Mouse (Mus musculus): ENCODE results near the gene Asgr2.
"Not testable (repeated sequence)": the region's sequence is repeated elsewhere in the genome, so short reads cannot be mapped to it uniquely, and the experiment has no call there.

Gene Asgr2

GRCm38 (mm10) chr11:70091986-70092783 lies at the start of gene Asgr2:
Asgr2 (plus strand) TSS chr11:70092644.
- DNase-seq: peak; percentile 40

DNA sequence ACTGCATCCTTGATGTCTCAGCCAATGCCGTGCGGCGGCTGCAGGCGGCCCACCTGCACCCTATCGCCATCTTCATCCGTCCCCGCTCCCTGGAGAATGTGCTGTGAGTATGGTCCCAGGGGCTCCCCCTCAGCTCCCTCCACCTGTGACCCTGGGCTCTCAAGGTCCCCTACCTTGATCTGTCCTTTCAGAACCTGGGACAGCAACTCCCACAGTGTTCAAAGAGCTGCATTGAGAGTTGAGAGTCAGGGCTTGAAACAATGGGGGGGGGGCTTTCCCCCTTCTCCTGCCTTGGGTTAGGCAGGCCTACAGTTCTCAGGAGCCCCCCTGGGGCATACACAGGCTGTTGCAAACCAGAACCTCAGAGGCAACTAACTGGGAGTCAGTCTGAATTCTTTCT lies 48.8 kb upstream of the Asgr2 start:
- DNase-seq: no peak

DNA sequence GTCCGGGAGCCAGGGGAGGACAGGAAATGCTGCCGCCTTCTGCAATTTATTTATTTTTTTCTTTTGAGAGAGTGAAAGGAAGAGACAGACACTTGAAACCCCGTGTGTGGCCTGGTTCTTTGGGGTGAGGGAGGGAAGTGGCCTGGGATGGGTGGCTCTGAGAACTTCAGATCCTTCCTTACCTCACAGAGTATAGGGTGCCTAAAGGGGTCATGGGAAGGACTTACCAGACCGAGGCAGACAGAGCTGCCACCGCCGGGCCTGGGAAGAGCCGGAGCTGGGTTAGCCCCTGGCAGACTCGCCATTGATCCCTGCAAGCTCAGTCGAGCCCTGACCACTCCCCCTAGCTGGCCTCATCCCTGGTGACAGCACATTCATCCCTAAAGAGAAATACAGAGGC lies 47.0 kb upstream of the Asgr2 start:
- DNase-seq: no peak

- DNase-seq: no peak
These were observed 43.1 kb upstream of the Asgr2 start for GRCm38 (mm10) chr11:70049366-70049765.

GRCm38 (mm10) chr11:70049816-70050215 lies 42.6 kb upstream of the Asgr2 start:
- no peak for DNase-seq

DNA sequence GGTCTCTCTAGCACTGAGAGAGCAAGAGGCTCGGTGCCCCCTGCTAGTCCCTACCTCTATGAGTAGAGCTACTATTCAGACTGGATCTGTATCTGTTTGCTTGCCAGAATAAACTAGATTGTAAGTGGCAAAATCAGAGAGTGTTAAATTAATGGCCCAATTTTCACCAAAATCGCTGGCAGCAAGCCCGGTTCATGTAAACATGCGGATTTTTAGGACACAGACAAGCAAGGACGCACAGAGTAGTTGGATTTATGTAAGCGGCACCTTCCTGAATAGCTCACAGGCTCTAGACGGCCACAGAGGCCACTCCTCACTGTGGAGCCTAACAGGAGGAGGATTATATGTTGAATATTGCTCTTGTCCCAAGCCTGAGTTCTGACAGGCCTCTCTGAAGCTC lies 39.3 kb upstream of the Asgr2 start:
- no peak for DNase-seq

DNA sequence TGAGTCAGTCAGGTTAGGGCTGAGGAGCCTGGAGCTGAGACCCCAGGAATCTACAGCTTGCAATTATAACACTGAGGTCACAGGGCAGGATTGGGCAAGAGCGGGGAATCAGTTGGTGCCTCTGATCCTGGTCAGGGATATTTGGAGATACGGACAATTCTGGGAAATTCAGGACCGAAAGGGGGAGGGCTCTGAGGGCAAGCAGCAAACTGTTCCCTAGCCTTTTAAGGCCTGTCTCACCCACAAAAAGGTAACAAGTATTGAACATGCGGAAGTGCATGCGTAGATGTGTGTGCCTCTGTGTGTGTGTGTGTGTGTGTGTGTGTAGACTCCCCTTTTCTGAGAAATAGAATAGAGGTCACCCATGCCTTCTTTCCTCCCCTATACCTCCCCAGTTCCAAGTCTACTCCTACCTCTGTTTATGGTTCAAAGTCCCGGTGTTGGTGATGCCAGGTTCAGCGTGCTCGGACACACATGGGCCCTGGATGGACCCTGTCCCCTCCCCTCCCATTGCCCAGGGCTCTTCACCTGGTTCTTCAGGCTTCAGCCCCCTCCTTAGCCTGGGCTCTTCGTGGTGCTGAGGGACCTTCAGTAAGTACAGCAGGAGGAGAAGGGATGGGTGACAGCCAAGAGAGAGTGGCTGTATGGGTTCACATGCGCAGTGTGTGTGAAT lies 38.4 kb upstream of the Asgr2 start, which contains the start of gene Asgr1:
Asgr1 (plus strand) TSS at position 188 of the 673 bp plus-strand sequence.
- DNase-seq: no peak

DNA sequence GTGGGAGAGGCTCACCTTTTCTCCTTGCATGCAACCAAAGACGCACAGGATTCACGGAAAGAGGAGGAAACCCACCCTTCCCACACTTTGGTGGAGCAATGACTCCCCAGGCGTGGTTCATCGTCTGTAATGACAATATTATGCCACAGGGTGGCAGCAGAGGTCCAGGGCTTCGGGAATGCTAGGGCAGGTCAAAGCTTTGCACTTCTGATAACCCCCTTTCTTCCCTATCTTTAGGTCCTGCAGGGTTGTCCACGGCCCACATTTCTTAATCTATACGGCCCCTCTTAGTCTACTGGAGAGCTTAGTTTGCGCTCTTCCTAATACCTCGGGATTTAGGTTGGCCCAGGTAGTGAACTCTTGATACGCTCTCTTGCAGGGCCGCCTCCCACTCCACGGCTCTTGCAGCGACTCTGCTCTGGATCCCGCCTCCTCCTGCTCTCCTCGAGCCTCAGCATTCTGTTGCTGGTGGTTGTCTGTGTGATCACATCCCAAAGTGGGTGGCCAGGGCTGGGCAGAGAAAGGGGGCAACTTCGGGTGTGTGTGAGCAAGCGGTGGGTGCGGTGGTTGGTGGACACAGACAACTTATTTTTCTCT lies 36.7 kb upstream of the Asgr2 start:
- DNase-seq: peak; percentile 85

DNA sequence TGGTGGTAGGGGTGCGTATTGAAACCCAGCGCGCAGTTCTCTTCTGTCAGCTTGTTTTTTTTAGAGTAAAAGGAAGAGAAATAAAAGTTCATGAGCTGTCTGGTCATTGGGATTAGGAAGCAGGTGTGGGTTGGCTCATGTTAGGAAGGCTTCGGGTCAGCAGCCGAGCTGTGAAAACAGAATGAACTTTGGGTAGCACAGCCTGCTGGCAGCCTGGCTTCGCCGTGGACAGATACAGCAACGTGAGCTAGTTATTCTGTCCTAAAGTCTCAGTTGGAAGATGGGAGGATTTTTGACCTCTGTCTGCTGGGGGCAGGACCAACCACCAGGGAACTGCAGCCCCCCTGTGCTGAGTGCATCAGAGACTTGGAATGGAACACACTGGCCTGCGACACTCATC lies 34.6 kb upstream of the Asgr2 start:
- DNase-seq: peak; percentile 43

DNA sequence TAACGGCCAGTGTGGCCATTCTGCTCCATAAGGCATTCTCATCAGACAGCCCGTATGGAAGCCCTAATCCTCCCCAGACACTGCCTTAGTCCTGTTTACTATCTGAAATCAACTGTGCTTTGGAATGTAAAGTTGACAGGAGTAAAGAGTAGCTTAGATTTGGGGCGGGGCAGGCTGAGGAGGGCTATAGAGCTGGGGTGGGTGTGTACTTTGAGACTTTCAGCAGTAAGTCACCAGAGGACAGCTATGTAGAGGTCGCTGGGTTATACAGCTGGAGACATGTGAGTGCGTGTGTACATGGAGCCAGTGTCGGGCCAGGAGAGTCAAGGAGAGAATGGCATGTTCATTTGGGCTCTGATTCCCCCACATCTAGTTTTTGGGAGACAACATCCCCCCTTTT lies 32.5 kb upstream of the Asgr2 start:
- no peak for DNase-seq

GRCm38 (mm10) chr11:70063053-70063452 lies 29.4 kb upstream of the Asgr2 start:
- no peak for DNase-seq

DNA sequence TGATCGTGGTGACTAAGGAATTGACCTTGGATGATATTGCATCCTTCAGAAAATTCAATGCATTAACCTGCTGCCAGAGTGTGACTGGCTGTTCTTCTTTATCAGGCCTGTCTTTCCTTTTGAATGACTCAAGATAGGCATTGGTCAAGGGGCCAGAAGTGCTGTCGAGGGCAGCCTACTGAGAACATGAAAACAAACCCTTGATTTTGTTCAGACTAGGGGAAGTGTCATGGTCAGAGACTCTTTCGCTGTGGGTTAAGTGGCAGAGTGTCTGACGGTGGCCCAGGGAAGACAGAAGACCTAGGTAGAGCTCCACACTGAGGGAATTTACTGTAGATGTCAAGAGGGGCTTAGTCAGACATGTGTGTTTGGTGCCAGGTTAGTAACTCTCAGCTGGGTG lies 25.7 kb upstream of the Asgr2 start:
- DNase-seq: no peak

- DNase-seq: no peak
These were observed 24.2 kb upstream of the Asgr2 start for GRCm38 (mm10) chr11:70068245-70068644.

DNA sequence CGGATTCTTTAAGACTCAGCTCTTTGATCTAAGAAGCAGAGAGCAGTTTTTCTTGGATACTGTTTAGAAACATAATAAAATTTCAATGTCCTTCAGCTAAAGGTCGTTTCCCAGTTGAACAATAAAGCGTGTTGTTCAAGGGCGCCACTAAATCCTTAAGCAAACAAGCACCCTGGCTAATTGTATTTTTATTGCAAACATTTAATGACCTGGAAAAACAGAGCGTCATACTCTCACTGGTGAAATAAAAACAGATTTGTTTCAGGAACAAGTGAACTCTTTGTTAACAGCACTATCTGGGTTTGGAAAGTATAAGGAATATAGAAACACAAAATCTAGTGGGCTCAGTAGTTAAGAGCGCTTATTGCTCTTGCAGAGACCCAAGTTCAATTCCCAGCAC lies 22.4 kb upstream of the Asgr2 start:
- no peak for DNase-seq

DNA sequence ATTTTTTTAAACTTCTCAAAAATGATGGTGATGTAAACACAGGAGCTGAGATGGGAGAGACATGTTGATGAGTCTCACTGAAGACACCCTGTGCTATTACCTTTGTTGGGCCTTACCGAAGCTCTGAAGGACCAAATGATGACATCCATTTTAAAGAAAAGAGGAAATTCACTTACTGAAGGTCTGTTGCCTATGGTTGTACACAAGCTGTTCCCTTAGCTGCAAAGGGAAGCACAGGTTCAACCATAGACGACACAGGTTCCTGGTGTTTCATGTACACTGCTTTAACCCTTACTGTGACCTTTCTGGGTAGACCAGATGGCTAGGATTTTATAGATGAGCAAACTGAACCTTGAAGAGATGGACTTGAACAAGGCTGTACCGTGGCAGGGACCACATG lies 21.8 kb upstream of the Asgr2 start:
- not testable (repeated sequence) for DNase-seq

GRCm38 (mm10) chr11:70074379-70075071 lies 17.9 kb upstream of the Asgr2 start:
- DNase-seq: peak; percentile 92

- DNase-seq: no peak
These were observed 16.9 kb upstream of the Asgr2 start for GRCm38 (mm10) chr11:70075581-70075980.

DNA sequence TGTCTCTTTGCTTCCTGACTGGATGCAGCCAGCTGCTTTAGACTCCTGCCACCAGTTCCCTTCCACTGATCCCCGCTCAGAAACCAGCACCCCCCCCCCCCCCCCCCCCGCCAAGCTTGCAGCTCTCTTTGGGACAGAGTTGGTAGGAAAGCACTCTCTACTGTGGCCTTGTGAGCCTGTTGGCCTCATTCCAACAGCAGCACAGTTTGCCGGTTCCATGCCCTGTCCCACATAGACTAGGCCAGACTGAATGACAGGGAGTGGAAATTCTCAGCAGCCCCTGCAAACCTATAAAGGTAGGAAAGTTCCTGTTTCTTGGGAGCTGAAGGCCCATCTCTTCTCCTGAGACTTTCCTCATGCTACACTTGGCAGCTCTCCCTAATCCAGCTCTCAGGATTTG lies 15.0 kb upstream of the Asgr2 start:
- no peak for DNase-seq

GRCm38 (mm10) chr11:70079175-70079574 lies 13.3 kb upstream of the Asgr2 start:
- DNase-seq: no peak

- peak; percentile 51 for DNase-seq
These were observed 12.5 kb upstream of the Asgr2 start for GRCm38 (mm10) chr11:70079928-70080327.

DNA sequence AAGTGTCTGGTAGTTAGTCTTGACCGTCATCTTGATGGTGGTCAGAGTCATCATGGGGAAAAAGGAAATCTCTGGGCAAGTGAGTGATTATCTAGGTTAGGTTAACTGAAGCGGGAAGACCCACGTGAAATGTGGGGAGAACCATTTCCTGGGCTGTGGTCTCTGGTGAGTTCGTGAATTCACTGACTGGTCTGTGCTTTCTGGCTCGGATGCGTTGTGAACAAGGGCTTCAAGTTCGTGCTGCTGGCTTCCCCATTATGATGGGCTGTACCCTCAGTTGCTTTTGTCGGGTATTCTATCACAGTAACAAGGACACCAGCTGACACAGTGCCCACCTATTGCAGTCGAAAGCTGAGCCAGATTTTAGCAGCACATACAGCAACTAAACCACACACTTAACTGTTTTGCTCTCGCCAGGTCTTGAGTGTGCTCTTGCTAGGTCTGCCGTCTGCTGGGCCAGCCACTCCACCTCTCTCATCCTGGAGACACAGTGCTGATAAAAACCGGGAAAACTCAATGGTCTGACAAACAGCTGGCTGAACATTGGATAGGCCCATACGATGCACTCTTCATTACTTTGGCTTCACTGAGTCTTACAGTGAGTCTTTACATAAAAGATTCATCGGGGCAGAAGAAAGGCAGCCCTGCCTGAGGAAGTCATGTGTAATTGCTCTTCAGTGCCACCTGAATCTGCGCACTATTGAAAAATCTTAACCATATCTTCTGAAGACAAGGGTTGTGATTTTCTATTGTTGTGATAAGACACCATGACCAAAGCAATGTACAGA lies 11.4 kb upstream of the Asgr2 start:
- DNase-seq: no peak

DNA sequence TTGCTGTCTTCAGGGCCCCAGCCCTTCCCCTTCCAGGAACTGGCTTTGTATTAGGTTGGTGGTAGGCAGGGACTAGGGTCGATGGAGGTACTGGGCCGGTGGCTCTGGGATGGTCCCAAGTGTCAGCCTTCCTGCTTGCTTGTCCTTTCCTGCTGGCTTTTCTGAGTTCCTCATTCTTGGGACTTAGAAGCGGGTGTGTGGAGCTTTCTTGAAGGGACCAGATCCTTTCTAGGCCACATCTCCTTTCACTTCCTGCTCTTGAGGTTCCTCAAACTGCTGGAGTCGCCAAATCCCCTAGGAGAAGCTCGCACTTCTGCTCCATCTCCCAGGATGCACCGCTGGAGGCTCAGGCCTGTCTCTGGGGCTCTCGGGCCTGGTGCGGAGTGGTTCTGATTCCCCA lies 7.9 kb upstream of the Asgr2 start:
- no peak for DNase-seq

- DNase-seq: no peak
These were observed 5.0 kb downstream of the Asgr2 start for GRCm38 (mm10) chr11:70097396-70097795.

Data from kidney, postnatal 10 days (tissue).